Mouse (Mus musculus): Measurements from ENCODE around the gene Vars2.

Gene Vars2

GRCm38 (mm10) chr17:35693906-35694305, 26.5 kb upstream of the Vars2 start:
- DNase-seq (ENCODE audit: extremely low spot score) = no peak

- DNase-seq (ENCODE audit: extremely low spot score) = no peak
Measured at GRCm38 (mm10) chr17:35692368-35692767, 25.0 kb upstream of the Vars2 start.

- DNase-seq (ENCODE audit: extremely low spot score) = no peak
Measured at GRCm38 (mm10) chr17:35691811-35692210, 24.4 kb upstream of the Vars2 start.

GRCm38 (mm10) chr17:35689936-35690645, 22.7 kb upstream of the Vars2 start:
- no peak for DNase-seq (ENCODE audit: extremely low spot score)

GRCm38 (mm10) chr17:35688347-35689175, 21.2 kb upstream of the Vars2 start:
- DNase-seq (ENCODE audit: extremely low spot score) = no peak

- no peak for DNase-seq (ENCODE audit: extremely low spot score)
Measured at GRCm38 (mm10) chr17:35685061-35685460, 17.7 kb upstream of the Vars2 start.

- no peak for DNase-seq (ENCODE audit: extremely low spot score)
Measured at GRCm38 (mm10) chr17:35681986-35682385, 14.6 kb upstream of the Vars2 start.

- DNase-seq (ENCODE audit: extremely low spot score) = peak; percentile 45
Measured at GRCm38 (mm10) chr17:35680591-35680990, 13.2 kb upstream of the Vars2 start.

- DNase-seq (ENCODE audit: extremely low spot score) = peak; percentile 87
Measured at GRCm38 (mm10) chr17:35673416-35674035, 6.1 kb upstream of the Vars2 start, which contains the start of gene Gtf2h4. TSS of gene Gtf2h4 (minus strand) at chr17:35673739.

- DNase-seq (ENCODE audit: extremely low spot score) = no peak
Measured at GRCm38 (mm10) chr17:35672527-35672926, 5.1 kb upstream of the Vars2 start.

- DNase-seq (ENCODE audit: extremely low spot score) = no peak
Measured at GRCm38 (mm10) chr17:35671846-35672245, 4.5 kb upstream of the Vars2 start.

- no peak for DNase-seq (ENCODE audit: extremely low spot score)
Measured at GRCm38 (mm10) chr17:35669731-35670130, 2.3 kb upstream of the Vars2 start.

- no peak for DNase-seq (ENCODE audit: extremely low spot score)
Measured at GRCm38 (mm10) chr17:35666851-35667256, 538 bp downstream of the Vars2 start.

GRCm38 (mm10) chr17:35665957-35666515, 1.4 kb downstream of the Vars2 start:
- DNase-seq (ENCODE audit: extremely low spot score) = no peak

- DNase-seq (ENCODE audit: extremely low spot score) = no peak
Measured at GRCm38 (mm10) chr17:35653086-35653485, 14.3 kb downstream of the Vars2 start.

- no peak for DNase-seq (ENCODE audit: extremely low spot score)
Measured at GRCm38 (mm10) chr17:35649429-35649828, 18.0 kb downstream of the Vars2 start.

GRCm38 (mm10) chr17:35643609-35644236, 23.7 kb downstream of the Vars2 start, which contains the start of gene Mucl3:
TSS of gene Mucl3 (minus strand) at chr17:35643695.
- no peak for DNase-seq (ENCODE audit: extremely low spot score)

GRCm38 (mm10) chr17:35639352-35639751, 28.0 kb downstream of the Vars2 start:
- no peak for DNase-seq (ENCODE audit: extremely low spot score)

- DNase-seq (ENCODE audit: extremely low spot score) = peak; percentile 62
Measured at GRCm38 (mm10) chr17:35638475-35639190, 28.8 kb downstream of the Vars2 start.

- DNase-seq (ENCODE audit: extremely low spot score) = no peak
Measured at GRCm38 (mm10) chr17:35636363-35636762, 31.0 kb downstream of the Vars2 start.

GRCm38 (mm10) chr17:35635699-35636111, 31.7 kb downstream of the Vars2 start:
- peak; percentile 64 for DNase-seq (ENCODE audit: extremely low spot score)
